Mouse (Mus musculus) hindbrain, postnatal 0 days (tissue): Measurements from ENCODE around the gene Ankra2. TPM values are rescaled to one million over a fixed set of nuclear protein-coding genes. Genes with fewer than 3 reads are reported as not detected.

Experiments
- ATAC-seq: fragments of 200-750 bp; cut with Nextera tagmentation; 2 replicates; pipeline ENCODE4 v1.8.0; 2017; ENCODE audit warnings: mild to moderate bottlenecking, moderate TSS enrichment, moderate library complexity
- DNase-seq: peaks from one replicate; pipeline ENCODE4 v3.0.0-alpha.2; 2015; ENCODE audit warnings: low spot score
- H3K27ac ChIP-seq: fragments of 300-500 bp; sonication (generic); 2 replicates; pipeline ENCODE4 v1.5.1; 2014; ENCODE audit warnings: mild to moderate bottlenecking
- H3K27me3 ChIP-seq: fragments of 300-500 bp; sonication (generic); 2 replicates; pipeline ENCODE4 v1.6.1; 2014; ENCODE audit warnings: low read length, mixed read lengths; ENCODE audit not compliant: insufficient read depth
- H3K36me3 ChIP-seq: fragments of 300-500 bp; sonication (generic); 2 replicates; pipeline ENCODE4 v1.6.1; 2014; ENCODE audit warnings: low read length, mixed read lengths; ENCODE audit not compliant: insufficient read depth
- H3K4me1 ChIP-seq: fragments of 300-500 bp; sonication (generic); 2 replicates; pipeline ENCODE4 v1.6.1; 2014; ENCODE audit warnings: antibody characterized with exemption, low read length, mixed read lengths; ENCODE audit not compliant: insufficient read depth
- H3K4me2 ChIP-seq: fragments of 300-500 bp; sonication (generic); 2 replicates; pipeline ENCODE4 v1.6.1; 2014; ENCODE audit warnings: low read depth, mild to moderate bottlenecking, low read length, moderate library complexity, mixed read lengths
- H3K4me3 ChIP-seq: fragments of 300-500 bp; sonication (generic); 2 replicates; pipeline ENCODE4 v1.5.1; 2014; ENCODE audit warnings: low read length
- H3K9ac ChIP-seq: fragments of 300-500 bp; sonication (generic); replicated peaks from 2 replicates; pipeline ENCODE4 v1.6.1; 2014; ENCODE audit warnings: mild to moderate bottlenecking, low read length, moderate library complexity, mixed read lengths
- H3K9me3 ChIP-seq: fragments of 300-500 bp; sonication (generic); 2 replicates; pipeline ENCODE4 v1.6.1; 2016; ENCODE audit warnings: low read length, mixed read lengths
- CTCF ChIP-seq: IDR thresholded peaks from 2 replicates; pipeline ENCODE4 v1.5.1; 2016; ENCODE audit warnings: antibody characterized with exemption, control low read depth, low read depth
- WGBS: fragments of 180-500 bp; shearing (Covaris S2); extraction: QIAGEN DNeasy Blood & Tissue Kit; methylation state at CpG from one replicate; pipeline ENCODE4 v1.1.7; 2014; 5-methylcytosine and 5-hydroxymethylcytosine counted together
- polyA plus RNA-seq: library from polyadenylated mRNA; unstranded; fragments of >200 nt; fragmentation: Nextera tagmentation; extraction: Ambion mirVana; gene quantifications from 2 replicates; pipeline ENCODE4 v1.2.1, GENCODE M21; 2015
- total RNA-seq: library from RNA; depleted of rRNA; stranded (reverse); fragments of >200 nt; gene quantifications from 2 replicates; pipeline ENCODE4 v1.2.3, GENCODE M21; 2014

Ankra2 gene
- total and polyA plus RNA-seq, 2 experiments from 2014 or later: 66.8 to 80.3 TPM

GRCm38 (mm10) chr13:98306393-98306792, 43.5 kb downstream of the Ankra2 start:
- H3K36me3 ChIP-seq: peaks cover 27% of the 10 kb centered on the region
- no peak overlapping the region for H3K4me3 ChIP-seq
- DNase-seq (no peak), ATAC-seq (no peak)
- no peak for TF ChIP-seq CTCF
- H3K27ac ChIP-seq: 0 out of 2 replicates have a peak overlapping the region, but pooled peaks have one; percentile 41
- H3K4me2 ChIP-seq: no peak overlapping the region
- 21% methylated on average over 5 of the region's 5 CpGs for WGBS
- H3K27me3 ChIP-seq: no peaks in the 10 kb centered on the region
- no peaks in the 10 kb centered on the region for H3K9me3 ChIP-seq
- H3K9ac ChIP-seq: peak overlapping the region; percentile 28; the same call in 1 of the 2 replicates
- no peaks in the 10 kb centered on the region for H3K4me1 ChIP-seq

GRCm38 (mm10) chr13:98306852-98307475, 44.1 kb downstream of the Ankra2 start:
- Histone ChIP-seq H3K9ac (no peak overlapping the region), H3K27me3 (no peaks in the 10 kb centered on the region), H3K27ac (no peak overlapping the region), H3K4me1 (no peaks in the 10 kb centered on the region), H3K36me3 (peaks cover 30% of the 10 kb centered on the region), H3K4me3 (no peak overlapping the region), H3K9me3 (no peaks in the 10 kb centered on the region), H3K4me2 (no peak overlapping the region)
- 39% methylated on average over 14 of the region's 14 CpGs for WGBS
- DNase-seq: no peak
- ATAC-seq: no peak
- TF ChIP-seq CTCF: no peak

- no peak for ATAC-seq
- no peak for DNase-seq
- no peak overlapping the region for H3K27ac ChIP-seq
- no peak overlapping the region for H3K9ac ChIP-seq
- no peaks in the 10 kb centered on the region for H3K27me3 ChIP-seq
- no peak for TF ChIP-seq CTCF
- no peaks in the 10 kb centered on the region for H3K4me1 ChIP-seq
- H3K4me2 ChIP-seq: no peak overlapping the region
- no peaks in the 10 kb centered on the region for H3K9me3 ChIP-seq
- H3K36me3 ChIP-seq: peaks cover 37% of the 10 kb centered on the region
- no peak overlapping the region for H3K4me3 ChIP-seq
- 83% methylated on average over 5 of the region's 5 CpGs for WGBS
Measured at GRCm38 (mm10) chr13:98308004-98308403, 45.1 kb downstream of the Ankra2 start.

- no peaks in the 10 kb centered on the region for H3K9me3 ChIP-seq
- TF ChIP-seq CTCF: no peak
- H3K27ac ChIP-seq: no peak overlapping the region
- no peaks in the 10 kb centered on the region for H3K27me3 ChIP-seq
- DNase-seq (no peak), ATAC-seq (no peak)
- 82% methylated on average over 4 of the region's 4 CpGs for WGBS
- H3K4me3 ChIP-seq: no peak overlapping the region
- no peak overlapping the region for H3K9ac ChIP-seq
- no peak overlapping the region for H3K4me2 ChIP-seq
- H3K4me1 ChIP-seq: no peaks in the 10 kb centered on the region
- peaks cover 45% of the 10 kb centered on the region for H3K36me3 ChIP-seq
Measured at GRCm38 (mm10) chr13:98308724-98309123, 45.9 kb downstream of the Ankra2 start.

GRCm38 (mm10) chr13:98311597-98311996, 48.7 kb downstream of the Ankra2 start:
- Histone ChIP-seq H3K27ac (no peak overlapping the region), H3K36me3 (peaks cover 45% of the 10 kb centered on the region), H3K4me3 (no peak overlapping the region), H3K4me2 (no peak overlapping the region), H3K4me1 (peaks cover 11% of the 10 kb centered on the region; the same call in 1 of the 2 replicates), H3K9ac (no peak overlapping the region), H3K9me3 (no peaks in the 10 kb centered on the region), H3K27me3 (no peaks in the 10 kb centered on the region)
- WGBS: 90% methylated on average over 5 of the region's 5 CpGs
- no peak for ATAC-seq
- DNase-seq: no peak
- TF ChIP-seq CTCF: no peak

GRCm38 (mm10) chr13:98313631-98314030, 50.8 kb downstream of the Ankra2 start:
- no peak for DNase-seq

GRCm38 (mm10) chr13:98315124-98315523, 52.2 kb downstream of the Ankra2 start:
- H3K27me3 ChIP-seq: no peaks in the 10 kb centered on the region
- no peak overlapping the region for H3K27ac ChIP-seq
- WGBS: 77% methylated on average over 4 of the region's 4 CpGs
- peaks cover 11% of the 10 kb centered on the region; the same call in 1 of the 2 replicates for H3K4me1 ChIP-seq
- H3K4me2 ChIP-seq: peak overlapping the region; percentile 74
- H3K9me3 ChIP-seq: no peaks in the 10 kb centered on the region
- ATAC-seq (no peak), DNase-seq (no peak)
- peaks cover 30% of the 10 kb centered on the region for H3K36me3 ChIP-seq
- no peak for TF ChIP-seq CTCF
- H3K9ac ChIP-seq: no peak overlapping the region
- H3K4me3 ChIP-seq: peak overlapping the region; percentile 78; the same call in 1 of the 2 replicates

More at GRCm38 (mm10) chr13:98313631-98314030, 50.8 kb downstream of the Ankra2 start:
- Histone ChIP-seq H3K9ac (no peak overlapping the region), H3K36me3 (peaks cover 38% of the 10 kb centered on the region), H3K27ac (no peak overlapping the region), H3K4me1 (peaks cover 11% of the 10 kb centered on the region; the same call in 1 of the 2 replicates), H3K9me3 (no peaks in the 10 kb centered on the region), H3K4me3 (no peak overlapping the region), H3K4me2 (no peak overlapping the region), H3K27me3 (no peaks in the 10 kb centered on the region)
- no peak for TF ChIP-seq CTCF
- ATAC-seq: no peak
- 72% methylated on average over 7 of the region's 7 CpGs for WGBS
